Mouse (Mus musculus) forebrain, embryonic 11.5 days (tissue): Measurements from ENCODE around the gene Cryzl2. TPM values are rescaled to one million over a fixed set of nuclear protein-coding genes. Genes with fewer than 3 reads are reported as not detected.

Source experiments
- ATAC-seq: fragments of 200-750 bp; cut with Nextera tagmentation; replicated peaks from 2 replicates; pipeline ENCODE4 v1.8.0; 2017; ENCODE audit warnings: moderate TSS enrichment; ENCODE audit not compliant: low FRiP score
- DNase-seq: peaks from one replicate; pipeline ENCODE4 v3.0.0-alpha.2; 2017; ENCODE audit warnings: low spot score
- H3K27ac ChIP-seq: fragments of 300-500 bp; sonication (generic); 2 replicates; pipeline ENCODE4 v1.5.1; 2014; ENCODE audit warnings: low read depth, low read length
- H3K27me3 ChIP-seq: fragments of 300-500 bp; sonication (generic); 2 replicates; pipeline ENCODE4 v1.6.1; 2014; ENCODE audit warnings: mild to moderate bottlenecking, low read length, mixed read lengths; ENCODE audit not compliant: control insufficient read depth, insufficient read depth
- H3K36me3 ChIP-seq: fragments of 300-500 bp; sonication (generic); 2 replicates; pipeline ENCODE4 v1.6.1; 2014; ENCODE audit warnings: mild to moderate bottlenecking, low read length, moderate library complexity, mixed read lengths; ENCODE audit not compliant: control insufficient read depth, insufficient read depth
- H3K4me1 ChIP-seq: fragments of 300-500 bp; sonication (generic); replicated peaks from 2 replicates; pipeline ENCODE4 v1.6.1; 2014; ENCODE audit warnings: low read length, mixed read lengths; ENCODE audit not compliant: control insufficient read depth, insufficient read depth
- H3K4me2 ChIP-seq: fragments of 300-500 bp; sonication (generic); 2 replicates; pipeline ENCODE4 v1.6.1; 2014; ENCODE audit warnings: low read depth, mild to moderate bottlenecking, low read length, moderate library complexity, mixed read lengths; ENCODE audit not compliant: severe bottlenecking
- H3K4me3 ChIP-seq: fragments of 300-500 bp; sonication (generic); 2 replicates; pipeline ENCODE4 v1.5.1; 2014; ENCODE audit warnings: low read depth, low read length
- H3K9ac ChIP-seq: fragments of 300-500 bp; sonication (generic); 2 replicates; pipeline ENCODE4 v1.6.1; 2014; ENCODE audit warnings: low read length
- H3K9me3 ChIP-seq: fragments of 300-500 bp; sonication (generic); 2 replicates; pipeline ENCODE4 v1.6.1; 2016; ENCODE audit warnings: low read length, mixed read lengths; ENCODE audit not compliant: control insufficient read depth
- WGBS: fragments of 180-500 bp; shearing (Covaris S2); extraction: QIAGEN DNeasy Blood & Tissue Kit; methylation state at CpG from one replicate; pipeline ENCODE4 v1.1.7; 2014; 5-methylcytosine and 5-hydroxymethylcytosine counted together
- polyA plus RNA-seq: library from polyadenylated mRNA; unstranded; fragments of >200 nt; fragmentation: Nextera tagmentation; extraction: Ambion mirVana; gene quantifications from 2 replicates; pipeline ENCODE4 v1.2.1, GENCODE M21; 2014

Cryzl2 gene
- polyA plus RNA-seq, 1 experiment from 2014 or later = 9.4 TPM

GRCm38 (mm10) chr1:157417414-157417813 lies 41.0 kb upstream of the Cryzl2 start:
- H3K4me1 ChIP-seq = peaks cover 2% of the 10 kb centered on the region; the same call in 1 of the 2 replicates
- no peak overlapping the region for H3K9ac ChIP-seq
- 53% methylated on average over 3 of the region's 3 CpGs for WGBS
- H3K36me3 ChIP-seq = no peaks in the 10 kb centered on the region
- DNase-seq = no peak
- no peak for ATAC-seq
- H3K4me3 ChIP-seq = no peak overlapping the region
- no peaks in the 10 kb centered on the region for H3K9me3 ChIP-seq
- H3K27ac ChIP-seq = no peak overlapping the region
- H3K27me3 ChIP-seq = no peaks in the 10 kb centered on the region
- H3K4me2 ChIP-seq = no peak overlapping the region

- Histone ChIP-seq H3K9ac (no peak overlapping the region), H3K27me3 (no peaks in the 10 kb centered on the region), H3K4me2 (peak overlapping the region; percentile 8; the same call in 1 of the 2 replicates), H3K9me3 (no peaks in the 10 kb centered on the region), H3K4me3 (no peak overlapping the region), H3K36me3 (no peaks in the 10 kb centered on the region), H3K4me1 (peaks cover 2% of the 10 kb centered on the region; the same call in 1 of the 2 replicates), H3K27ac (no peak overlapping the region; the same call in 1 of the 2 replicates)
- 0 out of 2 replicates have a peak, but pooled peaks have one; percentile 60 for ATAC-seq
- DNase-seq = peak; percentile 52
- WGBS = 23% methylated on average over 7 of the region's 7 CpGs
These were observed 40.5 kb upstream of the Cryzl2 start for GRCm38 (mm10) chr1:157417861-157418260.

GRCm38 (mm10) chr1:157425741-157426427 lies 32.5 kb upstream of the Cryzl2 start:
- Histone ChIP-seq H3K36me3 (no peaks in the 10 kb centered on the region), H3K9ac (no peak overlapping the region), H3K4me2 (no peak overlapping the region), H3K4me1 (no peaks in the 10 kb centered on the region), H3K27ac (no peak overlapping the region), H3K27me3 (no peaks in the 10 kb centered on the region), H3K9me3 (no peaks in the 10 kb centered on the region), H3K4me3 (no peak overlapping the region)
- DNase-seq = no peak
- ATAC-seq = no peak
- whole genome bisulfite sequencing = 79% methylated on average over 8 of the region's 8 CpGs

GRCm38 (mm10) chr1:157426933-157427332 lies 31.4 kb upstream of the Cryzl2 start:
- no peaks in the 10 kb centered on the region for H3K36me3 ChIP-seq
- no peak for ATAC-seq
- no peaks in the 10 kb centered on the region for H3K4me1 ChIP-seq
- no peaks in the 10 kb centered on the region for H3K27me3 ChIP-seq
- H3K9ac ChIP-seq = no peak overlapping the region
- 76% methylated on average over 1 of the region's 1 CpGs for WGBS
- no peak for DNase-seq
- no peak overlapping the region for H3K27ac ChIP-seq
- no peak overlapping the region for H3K4me3 ChIP-seq
- no peaks in the 10 kb centered on the region for H3K9me3 ChIP-seq
- H3K4me2 ChIP-seq = no peak overlapping the region

- Histone ChIP-seq H3K27ac (no peak overlapping the region), H3K4me3 (no peak overlapping the region), H3K4me2 (no peak overlapping the region), H3K9ac (no peak overlapping the region), H3K36me3 (no peaks in the 10 kb centered on the region), H3K4me1 (no peaks in the 10 kb centered on the region), H3K27me3 (no peaks in the 10 kb centered on the region), H3K9me3 (no peaks in the 10 kb centered on the region)
- WGBS = 90% methylated on average over 4 of the region's 4 CpGs
- no peak for ATAC-seq
- no peak for DNase-seq
These were observed 30.8 kb upstream of the Cryzl2 start for GRCm38 (mm10) chr1:157427604-157428003.

- Histone ChIP-seq H3K4me1 (no peaks in the 10 kb centered on the region), H3K27ac (no peak overlapping the region), H3K9ac (no peak overlapping the region), H3K4me3 (no peak overlapping the region), H3K27me3 (no peaks in the 10 kb centered on the region), H3K9me3 (no peaks in the 10 kb centered on the region), H3K36me3 (no peaks in the 10 kb centered on the region), H3K4me2 (no peak overlapping the region)
- no peak for ATAC-seq
- DNase-seq = no peak
- 95% methylated on average over 3 of the region's 3 CpGs for WGBS
These were observed 30.0 kb upstream of the Cryzl2 start for GRCm38 (mm10) chr1:157428366-157428765.

GRCm38 (mm10) chr1:157433316-157433715 lies 25.1 kb upstream of the Cryzl2 start:
- H3K27ac ChIP-seq = no peak overlapping the region
- WGBS = 42% methylated on average over 3 of the region's 3 CpGs
- H3K36me3 ChIP-seq = no peaks in the 10 kb centered on the region
- no peaks in the 10 kb centered on the region for H3K4me1 ChIP-seq
- ATAC-seq (no peak), DNase-seq (no peak)
- no peak overlapping the region for H3K4me2 ChIP-seq
- no peak overlapping the region for H3K4me3 ChIP-seq
- no peaks in the 10 kb centered on the region for H3K9me3 ChIP-seq
- H3K9ac ChIP-seq = no peak overlapping the region
- no peaks in the 10 kb centered on the region for H3K27me3 ChIP-seq

GRCm38 (mm10) chr1:157434404-157434803 lies 24.0 kb upstream of the Cryzl2 start:
- WGBS = 91% methylated on average over 4 of the region's 4 CpGs
- Histone ChIP-seq H3K27ac (no peak overlapping the region), H3K9ac (no peak overlapping the region), H3K4me1 (peaks cover 4% of the 10 kb centered on the region), H3K9me3 (no peaks in the 10 kb centered on the region), H3K4me3 (no peak overlapping the region), H3K36me3 (no peaks in the 10 kb centered on the region), H3K4me2 (no peak overlapping the region), H3K27me3 (no peaks in the 10 kb centered on the region)
- ATAC-seq (no peak), DNase-seq (no peak)

- WGBS = 97% methylated on average over 6 of the region's 6 CpGs
These were observed 22.5 kb upstream of the Cryzl2 start for GRCm38 (mm10) chr1:157435926-157436325.

More at GRCm38 (mm10) chr1:157435926-157436325, 22.5 kb upstream of the Cryzl2 start:
- DNase-seq (no peak), ATAC-seq (no peak)
- no peak overlapping the region for H3K27ac ChIP-seq
- H3K4me1 ChIP-seq = peaks cover 13% of the 10 kb centered on the region
- no peaks in the 10 kb centered on the region for H3K36me3 ChIP-seq
- H3K27me3 ChIP-seq = no peaks in the 10 kb centered on the region
- H3K9me3 ChIP-seq = no peaks in the 10 kb centered on the region
- no peak overlapping the region for H3K4me2 ChIP-seq
- no peak overlapping the region for H3K9ac ChIP-seq
- no peak overlapping the region for H3K4me3 ChIP-seq
